Mouse (Mus musculus) megakaryocyte, embryonic 14.5 days (primary cell): ENCODE results near the gene Nxph4.

Experiments
- FLI1 ChIP-seq: IDR thresholded peaks from 2 replicates; pipeline ENCODE4 v1.6.1; 2012; ENCODE audit warnings: low read length, inconsistent platforms, mixed read lengths
- GATA1 ChIP-seq: IDR thresholded peaks from 3 replicates; pipeline ENCODE4 v1.6.1; 2012; ENCODE audit warnings: mixed read lengths, low read length, inconsistent platforms, borderline replicate concordance

DNA sequence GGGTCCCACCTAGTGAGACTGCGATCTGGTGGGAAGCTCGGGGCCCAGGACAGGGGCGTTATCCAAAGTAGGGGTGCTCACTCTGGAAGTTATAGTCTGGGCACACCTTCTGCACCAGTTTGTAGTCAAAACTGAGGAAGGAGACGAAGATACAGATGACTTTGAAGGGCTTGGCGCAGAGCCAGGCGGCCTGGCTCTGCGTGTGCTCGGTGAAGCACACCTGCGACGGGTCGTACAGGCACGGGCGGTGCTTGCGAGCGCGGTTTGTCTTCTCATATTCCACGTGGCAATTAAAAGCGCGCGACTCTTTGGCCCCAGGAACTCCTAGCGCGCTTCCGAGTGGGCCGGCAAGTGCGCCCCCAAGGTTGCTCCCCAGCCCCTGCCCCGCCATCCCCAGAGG lies 8.3 kb downstream of the Nxph4 start:
- no peak for TF ChIP-seq GATA1
- no peak for TF ChIP-seq FLI1
